ENCODE assay signal across 10 mouse cellular contexts in genomic region chr4:108838031-108838430, GRCm38 (mm10). TPM values are rescaled to one million over a fixed set of nuclear protein-coding genes. Genes with fewer than 3 reads are reported as not detected.
DNase-seq lines count a peak whose midpoint lies in the region; ATAC-seq lines count a peak whose summit lies in the region.
"Had no signal": no experiment of that assay in that cellular context is flagged by ENCODE, and none has a peak within 500 bp of the region (broad histone marks: within the 10 kb centered on the region; RNA-seq: fewer than 3 reads in every experiment).

No protein-coding gene starts in this region.

- no peak for ATAC-seq in kidney, embryonic 15.5 days (replicated peaks; ENCODE audit: low FRiP score)
- ATAC-seq: Patski had no signal

- H3K27me3 ChIP-seq in kidney, embryonic 15.5 days: no peaks in the 10 kb centered on the region
- H3K27me3 ChIP-seq: hindbrain, embryonic 12.5 days; neural tube, embryonic 12.5 days; Patski had no signal

- no peak overlapping the region for H3K4me3 ChIP-seq in kidney, embryonic 15.5 days (replicated peaks)
- H3K4me3 ChIP-seq: hindbrain, embryonic 12.5 days; neural tube, embryonic 12.5 days had no signal

- H3K9ac ChIP-seq in kidney, embryonic 15.5 days: no peak overlapping the region
- H3K9ac ChIP-seq: hindbrain, embryonic 12.5 days; neural tube, embryonic 12.5 days had no signal

- no peak overlapping the region for H3K27ac ChIP-seq in kidney, embryonic 15.5 days
- H3K27ac ChIP-seq: hindbrain, embryonic 12.5 days; neural tube, embryonic 12.5 days had no signal

- H3K36me3 ChIP-seq in kidney, embryonic 15.5 days: peaks cover 10% of the 10 kb centered on the region

- H3K4me2 ChIP-seq in kidney, embryonic 15.5 days: no peak overlapping the region
- H3K4me2 ChIP-seq: hindbrain, embryonic 12.5 days; neural tube, embryonic 12.5 days had no signal

- H3K9me3 ChIP-seq in kidney, embryonic 15.5 days (replicated peaks): no peaks in the 10 kb centered on the region
- H3K9me3 ChIP-seq: hindbrain, embryonic 12.5 days; neural tube, embryonic 12.5 days had no signal

- 80% methylated on average over 4 of the region's 4 CpGs for WGBS in kidney, embryonic 15.5 days

- peaks cover 18% of the 10 kb centered on the region for H3K4me1 ChIP-seq in kidney, embryonic 15.5 days

- peak; percentile 37 for DNase-seq in layer of hippocampus, adult 11-12 months (ENCODE audit: low spot score)
- DNase-seq in layer of hippocampus, postnatal 10 days (ENCODE audit: low spot score in 2 of 2): no peak
- peak; percentile 20 for DNase-seq in adipocyte (ENCODE audit: low spot score)
- peak; percentile 65 for DNase-seq in cerebellum, adult 9-11 months
- peak; percentile 58 for DNase-seq in layer of hippocampus, adult 9-11 months
- DNase-seq in adrenal gland, adult (ENCODE audit: inconsistent age in 2 of 2, low spot score in 1 of 2): no peak

RNA-seq across cellular contexts. Expression of gene Txndc12, which starts 3.6 kb away (rescaled TPM):
- total RNA-seq in layer of hippocampus, postnatal 10 days (2021): 10 to 100 TPM; 45.2 to 45.9 TPM
- 111 and 112 TPM in 2 replicates for polyA plus RNA-seq in kidney, embryonic 15.5 days (2015; fragmentation: Nextera tagmentation; extraction: Ambion mirVana)

RNA-seq across cellular contexts. Expression of gene Btf3l4, which starts 4.6 kb away (rescaled TPM):
- 100 to 1,000 TPM in 1 of 2 experiments, 10 to 100 TPM in 1; 94.1 to 117 TPM for total RNA-seq in layer of hippocampus, postnatal 10 days (2021)
- polyA plus RNA-seq in kidney, embryonic 15.5 days (2015; fragmentation: Nextera tagmentation; extraction: Ambion mirVana): 162 and 177 TPM in 2 replicates

RNA-seq across cellular contexts. Expression of gene Kti12, which starts 9.6 kb away (rescaled TPM):
- 10 to 100 TPM; 17.8 to 20.6 TPM for total RNA-seq in layer of hippocampus, postnatal 10 days (2021)
- 62.3 and 65.1 TPM in 2 replicates for polyA plus RNA-seq in kidney, embryonic 15.5 days (2015; fragmentation: Nextera tagmentation; extraction: Ambion mirVana)

RNA-seq across cellular contexts. Expression of gene A730015C16Rik, which starts 10.4 kb away (rescaled TPM):
- total RNA-seq in layer of hippocampus, postnatal 10 days (2021): under 1 TPM in 1 of 2 experiments, not detected in 1; 0.36 TPM
- 1.1 and 1.6 TPM in 2 replicates for polyA plus RNA-seq in kidney, embryonic 15.5 days (2015; fragmentation: Nextera tagmentation; extraction: Ambion mirVana)

RNA-seq across cellular contexts. Expression of gene Rab3b, which starts 40.8 kb away (rescaled TPM):
- total RNA-seq in layer of hippocampus, postnatal 10 days (2021): 10 to 100 TPM; 85.5 to 89.5 TPM
- polyA plus RNA-seq in kidney, embryonic 15.5 days (2015; fragmentation: Nextera tagmentation; extraction: Ambion mirVana): 23.9 and 28.8 TPM in 2 replicates

Comparison
In these comparisons a context has a peak if more than half of its experiments do, and no peak if none do; other contexts are left out.
1. DNase-seq: peak in layer of hippocampus, adult 11-12 months (single experiment), adipocyte (single experiment), cerebellum, adult 9-11 months (single experiment) and layer of hippocampus, adult 9-11 months (single experiment); none in layer of hippocampus, postnatal 10 days (0 of 2) and adrenal gland, adult (0 of 2).